Mouse (Mus musculus) cerebellum, postnatal 4 days (tissue): ENCODE measurements at regions not wholly inside any gene's neighbourhood (a gene's known extent, or its start where the extent isn't known, plus 50 kb on each side); places are given as distances from the start of the nearest gene placed in this dataset.
A peak's percentile ranks its signal among the peaks of the same experiment; 100 is the strongest.
"Not testable (repeated sequence)": the region's sequence is repeated elsewhere in the genome, so short reads cannot be mapped to it uniquely, and the experiment has no call there.

Experiments
- DNase-seq, 2 experiments: peaks; one replicate each; pipeline ENCODE4 v3.0.0; 2022; ENCODE audit warnings: low spot score in 2 of 2, mixed read lengths in 1 of 2

DNA sequence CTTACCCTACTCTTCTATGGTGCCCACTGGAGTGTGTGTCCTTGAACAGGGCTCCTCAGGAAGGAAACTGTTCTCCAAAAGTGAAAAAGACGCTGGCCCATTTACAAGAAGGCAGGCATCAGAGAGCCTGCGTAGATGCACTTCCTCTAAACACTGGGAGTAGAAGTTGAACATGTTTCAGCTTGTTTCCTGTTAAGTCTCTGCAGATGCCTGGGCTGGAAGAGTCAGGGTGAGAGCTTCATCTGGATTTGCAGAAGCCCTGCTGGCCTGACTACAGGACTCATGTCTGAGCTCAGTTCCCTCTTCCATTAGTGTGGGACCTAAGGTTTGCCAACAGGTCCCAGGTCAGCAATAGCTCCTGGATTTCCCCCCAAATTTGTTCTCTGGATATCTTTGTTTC is 54.7 kb upstream of the Nlrp1b start:
- DNase-seq: no peak

DNA sequence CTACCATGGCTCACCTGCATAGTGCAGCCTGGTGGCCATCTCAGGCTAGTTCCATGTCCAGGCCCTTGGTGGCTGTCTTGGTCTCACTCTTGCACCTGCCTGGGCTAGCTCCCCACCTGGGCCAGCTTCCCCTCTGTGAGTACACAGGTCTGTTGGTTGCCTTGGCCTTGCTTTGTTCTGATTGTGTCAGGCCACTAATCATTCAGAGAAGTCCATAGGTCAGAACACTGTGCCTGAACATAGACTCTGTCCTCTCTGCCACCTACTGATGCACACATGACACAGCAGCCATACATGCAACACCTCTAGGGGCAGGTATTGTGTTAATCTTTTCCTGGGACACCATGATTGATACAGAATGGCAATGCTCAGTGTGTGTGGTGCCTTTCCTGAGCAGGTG is 57.7 kb upstream of the Nlrp1b start:
- not testable (repeated sequence) for DNase-seq

DNA sequence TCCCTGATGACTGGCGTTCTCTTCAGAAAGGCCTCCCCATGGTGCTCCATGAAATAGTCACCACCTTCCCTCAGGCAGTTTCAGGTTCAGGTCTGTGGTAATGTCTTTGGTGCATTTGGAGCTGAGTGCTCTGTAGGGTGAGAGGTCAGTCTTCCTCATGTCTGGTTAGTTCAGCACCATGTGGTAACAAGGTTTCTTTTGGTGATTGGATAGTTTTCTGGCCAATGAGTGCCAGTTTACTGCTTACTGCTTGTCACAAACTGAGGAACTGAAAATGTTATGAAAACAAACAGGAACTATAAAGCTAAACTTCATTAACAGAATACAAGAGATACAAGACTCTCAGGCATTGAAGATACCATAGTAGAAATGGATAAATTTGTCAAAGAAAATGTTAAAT is 59.0 kb upstream of the Nlrp1b start:
- DNase-seq: no peak

DNA sequence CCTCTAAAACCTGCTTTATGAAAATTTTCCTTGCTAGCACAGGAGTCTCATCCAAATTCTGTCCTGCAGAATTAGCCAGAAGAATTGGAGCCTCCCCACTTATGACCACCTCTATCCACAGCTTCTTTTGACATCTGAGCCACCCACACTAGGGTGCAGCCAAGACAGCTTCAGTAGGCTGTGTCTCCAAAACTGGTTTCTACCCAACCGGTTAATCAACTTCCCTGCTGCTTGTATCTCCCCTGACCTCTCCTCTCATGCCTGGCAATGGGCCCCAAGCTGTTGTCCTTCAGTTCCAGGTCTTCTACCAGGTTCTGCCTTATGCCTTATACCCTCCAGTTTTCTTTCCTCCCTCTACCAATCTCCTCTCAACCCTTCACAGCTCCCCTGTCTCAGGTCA is 68.9 kb upstream of the Nlrp1b start:
- no peak for DNase-seq

DNA sequence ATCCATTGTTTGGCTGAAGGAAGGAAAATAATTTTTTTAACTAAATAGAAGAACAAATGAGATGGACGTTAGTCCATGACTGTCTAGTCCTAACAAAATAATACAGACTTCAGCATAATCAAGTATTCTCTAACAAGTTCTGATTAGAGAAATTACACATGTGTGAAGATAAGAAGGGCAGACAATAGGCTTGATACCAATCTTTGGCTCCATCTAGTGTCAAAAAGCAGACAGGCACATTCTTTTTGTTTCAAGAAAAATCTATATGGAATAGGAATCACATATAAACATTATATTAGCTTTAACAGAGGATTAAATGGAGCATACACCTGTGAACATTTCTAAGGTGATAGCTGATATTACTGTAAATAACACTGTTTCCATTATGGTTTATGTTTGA is 92.9 kb upstream of the Nlrp1b start:
- DNase-seq: no peak

DNA sequence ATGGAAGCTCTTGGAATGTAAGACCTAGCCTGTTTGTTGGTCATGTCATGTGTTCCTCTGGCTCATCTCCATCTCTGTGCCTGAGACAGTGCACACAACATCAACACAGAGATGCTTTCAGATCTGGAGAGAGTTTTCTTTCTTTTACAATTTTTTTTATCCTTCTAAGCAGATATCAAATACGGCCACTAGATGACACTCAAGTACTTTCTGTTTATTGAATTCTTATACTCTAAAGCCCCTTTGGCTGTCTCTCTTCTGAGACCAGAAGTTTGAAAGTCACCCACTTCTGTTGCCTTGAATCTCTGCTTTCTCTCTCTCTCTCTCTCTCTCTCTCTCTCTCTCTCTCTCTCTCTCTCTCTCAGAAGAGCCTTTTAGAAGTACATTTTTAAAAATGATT is 106.9 kb upstream of the Nlrp1b start:
- DNase-seq: no peak

DNA sequence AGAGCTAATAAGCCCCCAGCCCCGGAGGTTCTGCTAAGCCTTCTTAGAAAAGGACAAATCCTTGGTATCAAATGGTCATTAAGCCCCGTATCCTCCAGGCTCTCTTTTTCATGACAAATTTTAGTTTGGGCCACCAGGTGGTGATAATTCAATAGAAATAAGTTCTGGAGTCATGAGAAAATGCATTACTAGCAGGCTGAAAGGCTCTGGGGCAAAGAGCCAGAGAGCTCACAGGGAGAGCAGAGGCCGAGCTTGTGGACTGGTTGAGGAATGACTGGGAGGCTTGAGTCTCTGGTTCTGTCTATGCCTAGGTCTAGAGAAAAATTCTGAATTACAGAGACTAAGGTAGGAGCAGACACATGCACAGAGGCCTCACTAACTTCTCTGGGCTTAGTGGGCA is 115.5 kb upstream of the Nlrp1b start:
- peak in 1 of 2 experiments; percentile 57 for DNase-seq

DNA sequence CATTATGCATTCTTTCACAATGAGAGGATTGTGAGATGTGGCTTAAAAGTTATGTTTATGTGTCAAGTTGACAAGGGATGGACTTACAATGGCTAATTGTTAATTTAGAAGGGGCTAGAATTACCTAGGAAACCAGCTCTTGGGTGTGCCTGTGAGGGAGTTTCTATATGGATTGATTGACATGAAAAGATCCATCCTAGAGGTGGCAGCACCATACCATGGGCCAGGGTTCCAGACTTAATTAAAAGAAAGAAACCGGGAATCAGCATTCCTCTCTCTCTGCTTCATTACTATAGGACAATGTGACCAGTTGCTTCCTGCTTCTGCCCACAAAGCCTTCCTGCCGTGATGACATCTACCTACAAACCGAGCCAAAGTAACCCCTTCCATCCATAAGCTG is 126.6 kb upstream of the Nlrp1b start:
- no peak for DNase-seq

DNA sequence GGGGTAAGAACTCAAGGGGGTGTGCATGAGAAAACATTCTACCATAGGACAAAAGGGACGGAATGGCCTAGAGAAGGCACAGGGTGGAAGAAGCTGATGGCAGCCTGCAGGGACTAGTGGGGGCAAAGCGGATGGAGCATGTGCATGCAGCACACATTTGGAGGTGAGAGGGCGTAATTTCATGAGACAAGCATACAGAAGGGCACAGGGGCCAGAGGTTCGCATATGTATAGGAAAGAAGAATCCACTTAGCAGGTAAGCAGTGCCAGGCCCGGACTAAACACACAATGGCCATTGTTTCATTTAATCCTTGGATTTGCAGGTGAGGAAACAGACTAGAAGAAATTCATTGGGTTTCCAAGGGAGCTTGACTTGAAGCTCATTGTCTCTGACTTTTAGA is 130.3 kb upstream of the Nlrp1b start:
- DNase-seq: no peak

DNA sequence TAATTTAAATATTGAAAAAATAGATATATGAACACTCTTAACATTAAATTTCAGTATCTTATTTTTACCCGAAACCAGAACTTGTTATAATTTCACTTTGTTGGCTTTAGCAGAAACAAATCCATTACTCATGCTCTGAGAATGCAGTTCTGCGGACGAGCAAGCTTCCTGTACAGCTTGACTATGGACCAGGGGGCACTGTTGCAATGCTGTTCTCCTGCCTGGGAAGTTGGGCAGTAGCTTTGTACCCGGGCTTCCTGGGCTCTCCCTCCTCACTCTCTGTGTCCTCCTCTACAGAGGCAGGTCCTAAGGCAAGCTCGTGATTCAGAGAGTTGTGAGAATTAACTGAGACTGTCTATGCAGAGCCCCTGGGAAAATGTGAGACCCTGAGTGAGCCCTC is 141.3 kb upstream of the Nlrp1b start:
- DNase-seq: no peak

DNA sequence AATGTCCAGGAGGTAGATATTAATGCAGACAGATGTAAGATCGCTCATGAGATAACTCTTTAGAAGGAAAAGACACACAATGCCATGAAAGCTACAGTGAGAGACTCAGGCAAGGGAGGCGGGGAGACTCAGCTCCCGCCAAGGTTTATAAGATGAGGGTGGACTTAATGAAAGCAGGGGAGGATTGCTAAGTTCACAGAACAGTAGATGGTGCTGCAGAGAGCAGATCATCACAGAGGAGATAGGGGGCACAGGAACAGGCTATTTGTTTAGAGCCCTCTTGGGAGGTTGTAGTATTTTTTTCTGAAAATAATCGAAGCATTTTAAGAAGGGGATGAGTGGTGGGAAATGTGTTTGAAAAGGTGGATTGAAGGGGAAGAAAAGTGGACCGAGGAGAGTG is 144.6 kb upstream of the Nlrp1b start:
- DNase-seq: no peak

DNA sequence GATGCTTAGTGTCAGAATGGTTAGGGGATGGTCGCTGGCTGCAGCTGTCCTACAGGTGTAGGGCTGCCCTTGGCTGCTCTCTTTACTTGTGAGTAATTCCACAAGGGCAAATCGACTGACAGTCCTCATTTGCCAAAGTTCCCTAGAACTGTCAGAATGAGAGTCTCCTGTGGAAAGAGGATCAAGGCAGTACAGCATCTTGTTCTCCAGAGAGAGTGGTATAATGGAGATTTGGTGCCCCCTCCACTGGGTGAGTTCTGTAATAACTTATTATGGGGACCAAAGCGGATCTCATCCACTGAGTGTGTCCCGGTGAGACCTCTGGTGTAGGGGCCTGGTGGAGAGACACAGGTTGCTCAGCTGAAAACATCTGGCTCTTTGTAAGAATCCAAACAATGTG is 157.9 kb upstream of the Nlrp1b start:
- no peak for DNase-seq

DNA sequence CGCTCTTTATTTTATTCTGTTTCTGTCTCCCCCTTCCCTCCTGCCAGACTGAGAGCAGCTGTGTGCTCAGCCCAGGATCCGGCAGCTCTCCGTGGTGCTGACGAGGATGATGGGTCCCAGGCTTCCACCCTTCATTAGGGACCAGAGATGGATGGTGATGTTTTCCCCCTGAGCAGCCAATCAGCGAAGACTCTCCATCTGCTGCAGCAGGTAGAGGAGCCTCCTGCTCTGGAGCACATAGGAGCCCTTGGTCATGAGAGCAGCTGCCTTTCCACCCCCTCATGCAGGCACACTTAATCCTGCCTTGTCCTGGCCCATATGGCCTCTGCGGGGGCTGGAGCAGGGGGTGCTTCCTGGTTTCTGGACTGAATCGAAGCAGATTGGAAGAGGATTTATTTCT is 159.1 kb upstream of the Nlrp1b start:
- DNase-seq: peak in 1 of 2 experiments; percentile 47

DNA sequence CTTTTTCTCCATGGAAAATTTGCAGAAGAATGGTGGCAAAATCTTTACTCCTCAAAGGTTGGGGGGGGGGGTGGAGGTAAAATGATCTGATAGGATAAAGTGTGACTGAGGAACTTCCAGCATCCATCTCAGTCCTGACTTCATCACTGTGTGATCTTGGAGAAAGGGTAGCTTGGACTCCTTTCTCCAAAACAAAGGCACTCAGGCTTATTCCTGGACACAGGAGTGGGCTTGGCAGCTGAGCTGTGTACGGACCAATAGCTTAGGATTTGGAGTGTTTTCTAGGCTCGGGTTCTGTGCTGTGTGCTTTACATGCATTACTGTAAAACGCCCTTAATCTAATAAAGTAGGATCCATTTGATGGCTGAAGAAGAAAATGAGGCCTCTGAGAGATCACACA is 159.6 kb upstream of the Nlrp1b start:
- no peak for DNase-seq

DNA sequence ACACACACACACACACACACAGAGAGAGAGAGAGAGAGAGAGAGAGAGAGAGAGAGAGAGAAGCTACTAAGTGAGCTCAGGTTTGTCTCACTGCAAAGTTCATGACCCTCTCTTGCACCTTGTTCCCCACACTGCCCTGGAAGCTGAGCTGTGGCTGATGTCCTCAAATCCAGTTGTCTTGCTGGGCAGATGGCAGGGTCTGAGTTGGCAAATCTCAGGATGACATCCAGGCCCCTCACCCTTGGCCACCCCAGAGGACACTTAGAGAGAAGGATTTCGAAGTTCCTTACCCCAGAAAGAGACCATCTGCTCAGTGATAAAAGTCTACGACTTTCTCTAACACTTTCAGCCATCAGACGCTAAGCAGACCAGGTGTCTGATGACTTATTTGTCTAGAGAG is 160.1 kb upstream of the Nlrp1b start:
- DNase-seq: no peak

DNA sequence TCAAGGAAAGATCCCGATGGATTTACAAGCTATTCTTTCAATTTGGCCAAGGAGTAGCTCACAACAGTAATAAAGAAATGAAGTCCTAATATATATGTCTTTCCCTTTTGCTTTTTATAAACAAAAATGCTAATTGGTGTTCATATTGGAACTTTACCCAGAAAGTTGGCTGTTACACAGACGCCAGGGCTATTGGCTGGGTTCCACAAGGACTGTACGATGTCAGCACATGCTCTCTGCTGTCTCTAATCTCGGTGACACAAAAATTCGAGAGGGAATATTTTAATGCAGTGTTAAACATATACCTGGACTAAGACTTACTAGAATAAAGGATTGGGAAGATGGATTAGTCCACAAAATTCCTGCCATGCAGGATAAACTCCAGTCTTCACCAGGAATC is 162.9 kb upstream of the Nlrp1b start:
- no peak for DNase-seq

DNA sequence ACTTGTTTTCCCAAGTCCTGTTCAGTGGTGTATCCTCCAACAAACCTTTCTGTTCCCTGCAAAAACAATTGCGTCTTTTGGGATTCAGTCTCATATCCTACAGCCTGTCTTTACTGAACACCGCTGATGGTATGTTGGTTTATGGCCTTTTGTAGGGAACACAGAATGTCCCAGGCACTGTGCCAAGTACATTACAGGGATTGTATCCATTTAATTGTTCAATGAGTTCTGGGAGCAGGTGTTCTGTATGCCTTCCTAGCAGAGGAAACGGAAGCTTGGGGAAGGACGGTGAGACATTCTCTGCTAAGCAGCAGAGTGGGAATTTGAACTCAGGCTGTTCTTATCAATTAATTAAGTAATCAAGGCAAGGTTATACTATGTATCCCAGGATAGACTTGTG is 164.5 kb upstream of the Nlrp1b start:
- no peak for DNase-seq

DNA sequence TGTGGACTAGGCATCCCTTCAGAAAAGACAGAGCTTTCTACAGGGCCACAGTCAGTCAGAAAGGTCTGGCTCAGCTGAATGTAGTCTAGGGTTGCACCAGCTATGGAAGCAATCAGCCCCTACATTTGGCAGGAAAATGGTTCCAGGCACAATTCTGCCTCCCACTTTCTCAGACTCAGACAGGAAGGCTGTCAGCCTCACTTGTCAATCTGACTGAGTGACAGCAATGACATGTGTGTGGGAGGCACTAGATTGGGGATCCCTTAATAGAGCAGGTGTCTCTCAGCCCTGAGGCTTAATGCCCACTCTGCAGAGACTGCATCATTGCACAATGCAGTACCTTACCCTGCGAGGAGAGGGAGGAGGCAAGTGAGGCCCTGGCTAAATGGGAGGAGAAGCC is 165.1 kb upstream of the Nlrp1b start:
- DNase-seq: no peak

DNA sequence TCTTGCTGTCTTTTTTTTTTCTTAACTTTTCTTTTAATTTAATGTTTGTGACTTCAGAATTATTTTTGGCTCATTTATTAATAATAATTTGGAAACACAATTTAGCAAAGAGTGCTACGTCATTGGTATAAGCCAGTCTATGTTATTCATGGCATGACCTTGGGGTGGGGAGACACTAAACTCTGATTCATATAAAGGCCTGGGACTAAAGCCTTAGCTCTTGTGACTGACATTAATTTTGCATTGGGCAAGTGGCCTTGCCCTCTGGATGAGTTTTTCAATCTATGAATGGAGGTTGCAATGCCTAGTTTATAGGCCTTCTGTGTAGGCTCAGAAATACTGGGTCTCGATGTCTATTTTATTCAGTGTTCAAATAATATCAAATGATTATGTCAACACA is 169.8 kb upstream of the Nlrp1b start:
- DNase-seq: no peak

DNA sequence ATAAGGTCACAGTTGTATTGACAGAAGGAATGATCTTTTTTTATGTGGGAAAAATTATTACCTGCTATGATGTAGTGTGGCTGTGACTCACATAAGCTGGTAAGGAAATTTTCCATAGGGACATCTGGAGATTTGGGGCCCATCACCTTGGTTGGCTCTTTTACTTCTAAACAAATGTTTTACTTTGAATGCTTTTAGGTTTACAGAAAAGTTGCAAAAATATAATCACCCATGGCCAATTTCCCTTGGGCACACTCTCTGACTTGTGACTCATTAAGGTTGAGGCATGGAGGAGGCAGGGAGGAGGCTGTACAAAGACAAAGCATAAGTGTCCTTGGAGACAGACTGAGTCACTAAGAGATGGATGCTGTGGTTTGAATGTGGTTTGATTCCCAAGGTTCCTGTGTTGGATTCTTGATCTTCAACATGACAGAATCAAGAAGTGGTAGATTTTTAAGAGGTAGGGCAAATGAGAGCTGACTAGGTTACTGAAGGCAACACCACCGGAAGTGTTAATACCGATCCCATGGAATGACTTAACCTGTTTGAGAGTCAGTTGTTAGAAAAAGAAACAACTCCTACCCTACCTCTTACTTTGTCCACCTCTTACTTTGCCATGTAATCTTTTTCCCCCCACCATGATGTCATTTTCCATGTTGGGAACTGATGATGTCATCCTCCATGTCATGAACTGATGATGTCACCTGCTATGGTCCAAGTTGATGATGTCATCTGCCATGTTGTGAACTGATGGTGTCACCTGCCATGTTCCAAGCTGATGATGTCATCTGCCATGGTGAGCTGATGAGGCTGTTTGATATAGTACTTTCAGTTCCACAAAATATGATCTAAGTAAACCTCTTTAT is 171.1 kb upstream of the Nlrp1b start:
- no peak for DNase-seq

DNA sequence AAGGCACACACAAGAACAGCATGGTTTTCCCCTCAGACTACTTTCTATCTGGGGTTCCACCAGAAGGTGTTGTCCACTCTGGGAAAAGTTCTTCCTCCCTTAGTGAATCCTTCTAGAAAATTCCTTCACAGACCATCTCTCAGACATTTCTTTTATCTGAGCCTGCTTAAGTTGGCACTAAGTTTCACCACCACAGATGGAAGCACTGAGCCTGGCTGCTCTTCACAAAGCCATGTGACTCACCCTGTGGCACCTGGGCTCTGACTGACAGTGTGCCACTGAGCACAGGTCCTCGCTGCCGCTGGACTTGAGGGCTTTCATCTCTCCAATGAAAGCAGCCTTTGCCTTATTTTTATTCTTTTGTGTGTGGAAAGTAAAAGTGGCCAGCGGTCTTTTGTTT is 173.8 kb upstream of the Nlrp1b start:
- DNase-seq: no peak

DNA sequence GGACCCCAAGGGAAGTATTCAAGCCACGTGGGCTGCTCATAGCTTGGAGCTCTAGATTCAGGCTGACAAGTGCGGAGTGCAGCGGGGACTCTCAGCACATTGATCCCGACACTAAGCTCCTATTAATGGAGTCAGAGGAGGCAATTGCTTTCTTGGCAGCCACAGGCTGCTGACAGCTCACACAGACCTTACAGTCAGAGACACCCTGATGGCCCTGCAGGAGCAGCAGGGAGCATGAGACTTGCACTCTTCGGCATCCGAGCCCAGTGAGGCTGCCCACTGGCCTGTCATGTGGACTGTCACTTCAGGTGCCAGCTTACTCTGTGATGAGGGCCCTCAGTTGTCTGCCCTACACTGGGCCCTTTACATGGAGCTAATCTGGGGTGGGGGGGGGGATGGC is 176.5 kb upstream of the Nlrp1b start:
- peak in 1 of 2 experiments; percentile 12 for DNase-seq

DNA sequence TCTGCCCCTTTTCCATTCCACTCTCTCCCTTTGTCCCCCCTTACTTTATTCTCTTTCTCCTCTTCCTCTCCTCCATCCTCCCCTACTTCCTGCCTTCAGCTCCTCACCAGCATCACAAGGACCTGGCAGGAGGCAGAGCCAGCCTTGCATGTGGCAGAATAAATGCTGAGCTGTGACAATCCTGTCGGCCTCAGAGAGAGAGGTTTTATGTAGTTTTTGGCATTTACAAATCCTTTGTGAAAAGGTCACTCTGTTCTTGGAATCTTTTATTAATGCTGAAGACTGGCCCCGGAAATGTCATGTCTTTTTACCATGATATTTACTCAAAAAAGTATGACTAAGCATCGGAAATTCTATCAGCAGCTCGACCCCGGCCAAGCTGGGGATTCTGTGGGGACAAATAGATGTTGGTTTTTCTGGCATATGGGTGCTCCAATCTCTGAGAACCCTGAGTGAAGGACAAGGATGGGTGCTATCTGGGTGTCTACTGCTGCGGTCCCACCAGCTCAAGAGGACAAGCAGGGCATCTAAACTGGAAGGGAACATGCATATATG is 178.8 kb upstream of the Nlrp1b start:
- DNase-seq: no peak

DNA sequence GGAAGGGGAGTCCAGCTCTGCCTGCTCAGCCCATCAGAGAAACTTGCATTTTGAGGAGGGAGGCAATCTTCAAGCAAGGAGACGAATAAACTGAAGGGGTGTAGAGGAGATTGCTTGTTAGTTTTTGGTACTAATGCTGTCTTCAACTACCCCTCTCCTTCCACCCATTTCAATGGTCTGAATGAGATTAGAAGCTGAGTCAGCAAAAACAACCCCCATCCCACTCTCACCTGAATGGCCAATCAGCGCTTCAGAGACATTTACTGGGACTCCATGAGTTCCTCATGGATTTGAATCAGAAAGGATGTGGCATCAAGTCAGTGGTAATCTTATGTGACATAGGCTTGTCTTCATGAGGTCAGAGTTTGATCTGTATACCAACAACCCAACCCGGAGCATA is 180.0 kb upstream of the Nlrp1b start:
- DNase-seq: no peak
